Mouse (Mus musculus): ENCODE measurements around the gene Coro2a.

DNA sequence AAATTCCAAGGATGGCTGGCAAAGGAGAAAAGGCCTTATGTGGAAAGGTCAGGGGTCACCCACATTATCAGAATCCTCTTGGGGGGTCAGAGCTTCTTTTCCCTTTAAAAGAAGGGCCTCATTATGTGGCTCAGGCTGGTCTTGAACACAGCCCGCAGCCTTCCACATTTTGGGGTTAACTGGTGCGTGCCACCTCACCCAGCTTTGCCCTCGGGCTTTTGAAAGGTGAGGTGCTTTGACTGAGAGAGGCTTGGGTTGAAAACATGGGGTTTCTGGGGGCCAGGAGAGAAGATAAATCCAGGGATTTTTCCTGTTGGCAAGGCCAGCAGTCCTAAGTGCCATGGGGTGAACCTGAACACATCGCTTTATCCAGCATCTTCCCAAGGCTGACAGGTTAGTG is 15.5 kb downstream of the Coro2a start:
- TF ChIP-seq POLR2A (IDR thresholded peaks at IDR 0.05; ENCODE audit: control insufficient read depth in 1 of 2, insufficient read depth in 1 of 2, low read depth in 1 of 2, low read length in 2 of 2, poor library complexity in 1 of 2) (no peak), RCOR1 (IDR thresholded peaks at IDR 0.05; ENCODE audit: low read depth, low read length) (no peak), CTCF (IDR thresholded peaks at IDR 0.05 in 2 of 3, conservative IDR thresholded peaks at IDR 0.05 in 1 of 3; ENCODE audit: control insufficient read depth in 1 of 3, insufficient read depth in 1 of 3, low read depth in 2 of 3, low read length in 3 of 3, poor library complexity in 1 of 3, severe bottlenecking in 1 of 3) (no peak), SMC3 (IDR thresholded peaks at IDR 0.05; ENCODE audit: low read depth, low read length) (no peak), MAX (IDR thresholded peaks at IDR 0.05; ENCODE audit: low read length) (no peak), USF1 (IDR thresholded peaks at IDR 0.05; ENCODE audit: low read depth, low read length) (no peak), TBP (IDR thresholded peaks at IDR 0.05; ENCODE audit: low read depth, low read length) (no peak), EP300 (IDR thresholded peaks at IDR 0.05; ENCODE audit: low read depth in 1 of 2, low read length in 2 of 2) (no peak), MEF2A (IDR thresholded peaks at IDR 0.05; ENCODE audit: extremely low read depth, insufficient replicate concordance, low read depth, low read length, poor library complexity, severe bottlenecking) (no peak), MYC (IDR thresholded peaks at IDR 0.05; ENCODE audit: low read depth, low read length) (no peak), GATA1 (IDR thresholded peaks at IDR 0.05; ENCODE audit: low read depth, low read length) (no peak), TCF12 (IDR thresholded peaks at IDR 0.05; ENCODE audit: low read depth, low read length) (no peak)
